Mouse (Mus musculus) forebrain, embryonic 13.5 days (tissue): ENCODE measurements around the gene Rgs8. TPM values are rescaled to one million over a fixed set of nuclear protein-coding genes. Genes with fewer than 3 reads are reported as not detected.
A peak's percentile ranks its signal among the peaks of the same experiment; 100 is the strongest.

Experiments used
- ATAC-seq: fragments of 200-750 bp; cut with Nextera tagmentation; 2 replicates; pipeline ENCODE4 v1.8.0; 2017
- H3K27ac ChIP-seq: fragments of 300-500 bp; sonication (generic); 2 replicates; pipeline ENCODE4 v1.5.1; 2015; ENCODE audit warnings: inconsistent platforms, mild to moderate bottlenecking, moderate library complexity
- H3K27me3 ChIP-seq: fragments of 300-500 bp; sonication (generic); 2 replicates; pipeline ENCODE4 v1.6.1; 2015; ENCODE audit warnings: mild to moderate bottlenecking, inconsistent platforms
- H3K36me3 ChIP-seq: fragments of 300-500 bp; sonication (generic); 2 replicates; pipeline ENCODE4 v1.6.1; 2015; ENCODE audit warnings: mild to moderate bottlenecking, inconsistent platforms; ENCODE audit not compliant: poor library complexity, severe bottlenecking
- H3K4me1 ChIP-seq: fragments of 300-500 bp; sonication (generic); 2 replicates; pipeline ENCODE4 v1.6.1; 2015; ENCODE audit warnings: inconsistent platforms
- H3K4me2 ChIP-seq: fragments of 300-500 bp; sonication (generic); 2 replicates; pipeline ENCODE4 v1.6.1; 2015; ENCODE audit warnings: inconsistent platforms, mild to moderate bottlenecking, moderate library complexity
- H3K4me3 ChIP-seq: fragments of 300-500 bp; sonication (generic); 2 replicates; pipeline ENCODE4 v1.5.1; 2015; ENCODE audit warnings: mild to moderate bottlenecking, inconsistent platforms
- H3K9ac ChIP-seq: fragments of 300-500 bp; sonication (generic); 2 replicates; pipeline ENCODE4 v1.6.1; 2015; ENCODE audit warnings: mild to moderate bottlenecking, inconsistent platforms
- H3K9me3 ChIP-seq: fragments of 300-500 bp; sonication (generic); replicated peaks from 2 replicates; pipeline ENCODE4 v1.6.1; 2016; ENCODE audit warnings: inconsistent platforms
- WGBS: fragments of 180-500 bp; shearing (Covaris S2); methylation state at CpG from one replicate; pipeline ENCODE4 v1.1.7; 2015; 5-methylcytosine and 5-hydroxymethylcytosine counted together
- polyA plus RNA-seq: library from polyadenylated mRNA; unstranded; fragments of >200 nt; fragmentation: Nextera tagmentation; extraction: Ambion mirVana; gene quantifications from 2 replicates; pipeline ENCODE4 v1.2.1, GENCODE M21; 2015

Gene Rgs8
- polyA plus RNA-seq, 1 experiment from 2014 or later, result 14.6 TPM

DNA sequence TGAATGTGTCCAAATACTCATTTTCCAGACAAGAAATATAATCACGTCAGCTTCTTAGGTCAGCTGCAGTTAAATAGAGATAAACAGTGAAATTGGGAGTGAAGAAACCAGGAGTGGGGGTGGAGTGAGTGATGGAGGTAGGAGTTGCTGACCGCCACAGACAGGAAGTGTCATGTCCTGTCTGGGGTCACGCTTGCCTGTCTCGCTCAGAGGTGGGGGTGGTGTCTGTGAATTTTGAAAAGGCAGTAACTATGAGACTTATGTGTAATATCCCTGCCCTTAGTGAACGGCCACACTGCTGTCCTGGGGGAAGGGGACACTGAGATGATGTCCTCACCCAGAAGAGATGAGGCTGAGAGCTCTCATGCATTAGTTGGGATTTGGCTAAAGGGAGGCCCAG, 56.6 kb downstream of the Rgs8 start:
- H3K4me3 ChIP-seq, result no peak overlapping the region
- H3K9me3 ChIP-seq, result no peaks in the 10 kb centered on the region; the same call in 1 of the 2 replicates
- no peak overlapping the region for H3K27ac ChIP-seq
- H3K9ac ChIP-seq, result no peak overlapping the region
- peaks cover 9% of the 10 kb centered on the region for H3K4me1 ChIP-seq
- no peak for ATAC-seq
- WGBS, result 92% methylated on average over 5 of the region's 5 CpGs
- no peak overlapping the region for H3K4me2 ChIP-seq
- H3K36me3 ChIP-seq, result no peaks in the 10 kb centered on the region
- H3K27me3 ChIP-seq, result no peaks in the 10 kb centered on the region

DNA sequence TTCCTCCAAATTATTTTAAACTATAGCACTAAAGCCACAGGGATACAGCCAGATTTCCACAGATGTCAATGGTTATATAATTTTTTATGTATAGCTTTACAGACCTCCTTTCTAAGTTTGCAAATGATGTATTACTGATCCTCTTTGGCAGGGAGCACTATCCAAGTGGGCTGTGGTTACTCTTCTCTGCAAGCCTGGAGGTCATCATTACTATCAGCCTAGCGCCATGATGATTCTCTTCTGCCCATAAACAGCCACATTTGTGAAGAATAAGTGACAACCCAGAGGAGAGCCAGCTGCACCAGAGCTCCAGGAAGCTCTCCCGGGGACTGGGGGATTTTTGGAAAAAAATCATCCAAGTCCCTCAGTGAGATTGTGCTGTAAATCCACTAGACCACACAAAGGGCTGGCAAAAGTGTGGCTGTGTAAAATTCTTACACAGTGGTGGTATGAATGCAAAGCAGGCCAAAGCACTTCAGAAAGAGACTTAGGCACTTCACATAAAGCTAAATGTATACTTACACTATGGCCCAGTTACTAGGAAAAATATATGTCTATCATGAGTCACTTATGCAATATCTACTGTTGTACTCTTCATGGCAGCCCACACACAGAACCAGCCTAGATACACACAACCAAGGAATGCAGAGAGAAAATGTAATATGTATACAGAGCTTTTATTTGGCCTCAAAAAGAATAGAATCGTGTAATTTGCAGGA, 58.9 kb downstream of the Rgs8 start:
- Histone ChIP-seq H3K4me2 (no peak overlapping the region), H3K27ac (no peak overlapping the region), H3K4me1 (no peaks in the 10 kb centered on the region), H3K9me3 (no peaks in the 10 kb centered on the region), H3K36me3 (no peaks in the 10 kb centered on the region), H3K4me3 (no peak overlapping the region), H3K9ac (no peak overlapping the region), H3K27me3 (no peaks in the 10 kb centered on the region)
- ATAC-seq, result no peak
- WGBS, result 80% methylated on average over 3 of the region's 3 CpGs

DNA sequence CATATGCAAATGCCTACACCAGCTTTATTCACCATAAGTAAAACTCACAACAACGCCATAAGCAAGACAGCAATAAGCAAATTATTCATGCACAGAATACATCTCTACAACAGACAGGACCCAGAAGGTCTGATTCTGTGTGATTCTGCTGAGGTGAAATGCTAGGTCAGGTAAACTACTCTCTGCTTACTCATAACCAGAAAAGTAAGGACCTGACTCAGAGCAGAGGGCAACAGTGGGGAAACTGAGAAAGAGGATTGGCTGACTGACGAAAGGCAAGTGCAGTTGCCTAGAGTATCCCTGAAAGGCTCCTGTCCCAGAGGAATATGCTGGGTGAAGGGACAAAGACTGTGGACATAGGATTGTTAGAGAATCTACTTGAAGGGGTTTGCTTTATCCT, 59.8 kb downstream of the Rgs8 start:
- Histone ChIP-seq H3K27me3 (no peaks in the 10 kb centered on the region), H3K9me3 (no peaks in the 10 kb centered on the region), H3K4me3 (no peak overlapping the region), H3K9ac (no peak overlapping the region), H3K4me2 (no peak overlapping the region), H3K4me1 (no peaks in the 10 kb centered on the region), H3K36me3 (no peaks in the 10 kb centered on the region), H3K27ac (no peak overlapping the region)
- 84% methylated on average over 2 of the region's 2 CpGs for WGBS
- ATAC-seq, result no peak

DNA sequence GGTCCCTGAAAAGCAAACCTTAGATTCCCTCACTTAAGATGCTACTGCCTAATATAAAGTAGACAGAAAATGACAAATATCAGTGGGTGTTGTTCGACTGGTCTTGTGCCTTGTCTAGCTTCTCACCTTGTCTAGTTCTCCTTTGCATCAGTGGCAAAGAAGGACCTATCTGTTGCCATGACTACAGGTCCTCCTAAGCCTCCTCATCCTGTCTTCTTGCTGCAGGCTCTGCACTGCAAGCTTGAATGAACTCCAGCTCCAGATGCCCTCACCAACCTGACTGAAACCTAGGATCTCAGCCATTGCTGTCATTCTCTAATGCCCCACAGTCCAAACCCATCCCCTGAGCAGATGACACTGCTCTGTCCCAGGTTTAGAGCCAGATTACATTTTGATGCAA, 65.2 kb downstream of the Rgs8 start:
- Histone ChIP-seq H3K9ac (no peak overlapping the region), H3K4me1 (no peaks in the 10 kb centered on the region), H3K36me3 (no peaks in the 10 kb centered on the region), H3K4me2 (no peak overlapping the region), H3K27ac (no peak overlapping the region), H3K4me3 (no peak overlapping the region), H3K27me3 (no peaks in the 10 kb centered on the region), H3K9me3 (no peaks in the 10 kb centered on the region)
- 81% methylated on average over 1 of the region's 1 CpGs for WGBS
- ATAC-seq, result no peak

DNA sequence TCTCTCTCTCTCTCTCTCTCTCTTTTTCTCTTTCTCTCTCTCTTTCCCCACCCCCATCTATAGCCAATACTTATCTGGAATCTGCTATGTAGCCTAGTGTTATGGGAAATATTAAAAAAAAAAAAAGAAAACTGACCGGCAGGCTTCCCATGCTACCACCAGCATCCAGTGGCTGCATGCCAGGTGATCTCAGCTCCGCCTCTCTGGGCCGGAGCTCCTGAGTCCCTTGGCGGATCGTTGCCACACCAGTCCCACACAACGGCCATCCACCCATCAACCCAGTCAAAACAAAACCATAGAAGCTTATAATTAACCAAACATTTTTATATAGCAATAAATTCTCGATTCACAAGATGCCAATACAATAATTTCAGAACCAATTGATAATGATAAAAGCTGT, 68.1 kb downstream of the Rgs8 start:
- Histone ChIP-seq H3K4me2 (no peak overlapping the region), H3K9ac (no peak overlapping the region), H3K4me3 (no peak overlapping the region), H3K27me3 (no peaks in the 10 kb centered on the region), H3K27ac (no peak overlapping the region), H3K4me1 (no peaks in the 10 kb centered on the region), H3K9me3 (no peaks in the 10 kb centered on the region), H3K36me3 (no peaks in the 10 kb centered on the region)
- WGBS, result 78% methylated on average over 7 of the region's 7 CpGs
- ATAC-seq, result no peak

DNA sequence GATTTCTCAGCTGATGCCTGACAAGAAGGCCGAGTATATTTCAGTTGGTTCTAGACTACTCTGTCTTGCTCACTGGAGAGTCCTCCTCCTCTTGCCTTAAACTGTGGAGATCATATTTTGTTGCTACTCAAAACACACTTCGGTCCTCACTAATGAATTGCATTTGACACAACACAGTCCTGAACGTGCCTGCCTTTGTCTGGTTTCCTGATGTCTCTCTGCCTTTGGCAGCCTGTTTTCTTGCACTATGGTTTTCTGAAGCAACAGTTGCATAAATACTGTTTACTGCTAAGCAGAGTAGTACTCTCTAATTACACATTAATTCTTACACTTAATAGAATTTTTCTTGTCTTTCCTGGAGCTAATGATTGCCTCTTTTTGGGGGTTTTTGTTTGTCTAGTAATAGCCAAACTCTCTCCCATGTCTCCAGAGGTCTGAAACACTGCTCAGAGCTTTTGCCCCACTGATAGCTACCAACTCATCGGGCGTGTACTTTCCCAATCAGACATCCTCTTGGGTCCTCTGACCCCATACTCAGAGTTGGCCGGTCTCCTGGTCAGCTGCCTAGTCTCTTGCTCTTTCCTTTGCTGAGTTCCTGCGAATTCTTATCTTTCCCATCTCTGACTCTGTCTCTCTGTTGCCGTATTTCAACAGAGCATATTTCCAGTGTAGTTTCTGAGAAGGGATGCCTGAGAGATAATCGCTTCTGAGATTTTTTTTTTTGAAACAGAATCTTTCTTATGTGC, 68.9 kb downstream of the Rgs8 start:
- Histone ChIP-seq H3K27me3 (no peaks in the 10 kb centered on the region), H3K27ac (no peak overlapping the region), H3K4me1 (peaks cover 2% of the 10 kb centered on the region; the same call in 1 of the 2 replicates), H3K9me3 (no peaks in the 10 kb centered on the region), H3K4me3 (no peak overlapping the region), H3K9ac (no peak overlapping the region), H3K4me2 (no peak overlapping the region), H3K36me3 (no peaks in the 10 kb centered on the region)
- ATAC-seq, result no peak
- WGBS, result 90% methylated on average over 9 of the region's 9 CpGs

DNA sequence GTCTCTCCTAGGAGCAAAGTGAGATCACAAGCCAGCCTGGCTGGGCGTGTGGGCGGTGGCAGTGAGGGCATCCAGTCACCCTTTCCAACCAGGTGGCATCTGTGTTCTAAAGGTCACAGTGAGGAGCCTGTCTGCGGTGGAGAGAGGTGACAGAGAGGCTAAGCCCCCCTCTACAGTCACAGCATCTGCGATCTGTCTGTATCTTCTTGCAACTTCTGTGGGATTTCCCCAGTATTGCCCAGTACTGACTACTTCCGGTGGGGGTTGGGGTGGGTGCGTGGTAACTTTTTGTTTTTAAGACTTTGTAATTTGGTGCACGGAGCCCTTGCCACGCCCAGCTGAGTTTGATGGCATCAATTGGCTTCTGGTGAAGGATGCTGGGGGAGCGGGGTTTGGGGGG, 70.6 kb downstream of the Rgs8 start:
- no peak overlapping the region for H3K4me2 ChIP-seq
- H3K4me3 ChIP-seq, result no peak overlapping the region
- 79% methylated on average over 9 of the region's 9 CpGs for WGBS
- H3K36me3 ChIP-seq, result no peaks in the 10 kb centered on the region
- H3K9me3 ChIP-seq, result no peaks in the 10 kb centered on the region
- ATAC-seq, result no peak
- peaks cover 3% of the 10 kb centered on the region; the same call in 1 of the 2 replicates for H3K4me1 ChIP-seq
- H3K27ac ChIP-seq, result no peak overlapping the region
- H3K27me3 ChIP-seq, result no peaks in the 10 kb centered on the region
- no peak overlapping the region for H3K9ac ChIP-seq

DNA sequence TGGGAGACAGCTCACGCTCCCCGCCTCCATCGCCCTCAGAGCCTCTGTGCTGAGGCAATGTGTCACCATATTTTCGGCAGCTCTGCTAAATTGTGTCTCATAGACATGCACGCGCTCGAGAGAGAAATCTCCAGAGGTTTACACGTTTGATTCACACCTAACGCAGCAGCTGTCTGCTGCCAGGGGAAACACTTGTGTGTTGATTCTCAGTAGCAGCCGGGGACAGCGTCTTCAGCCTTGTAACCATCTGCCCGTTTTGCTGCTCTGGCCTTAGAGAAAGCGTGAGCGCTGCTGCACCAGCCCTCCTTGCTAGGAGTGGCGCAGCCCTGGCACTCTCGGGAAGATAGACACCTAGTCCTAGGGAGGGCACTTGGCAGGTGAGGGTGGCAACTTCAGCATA, 73.8 kb downstream of the Rgs8 start:
- ATAC-seq, result peak; percentile 55
- 80% methylated on average over 16 of the region's 16 CpGs for whole genome bisulfite sequencing

DNA sequence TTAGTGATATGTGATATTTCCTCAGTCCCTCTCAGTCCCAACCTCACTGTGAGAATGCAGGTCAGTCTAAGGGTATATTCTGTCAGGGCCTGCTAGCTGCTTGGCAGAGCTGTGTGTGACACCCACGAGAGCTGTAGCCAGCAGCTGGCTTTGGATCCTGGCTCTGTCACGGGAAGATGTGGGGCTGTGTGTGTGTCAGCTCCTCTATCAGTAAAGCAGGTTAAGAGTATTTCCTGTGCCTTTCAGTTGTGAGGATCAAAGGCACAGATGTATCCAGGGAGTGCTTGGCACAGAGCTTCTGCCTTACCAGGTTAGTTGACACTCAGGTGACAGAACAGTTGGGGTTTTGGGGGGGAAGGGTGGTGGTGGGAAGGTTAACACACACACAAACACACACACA, 77.0 kb downstream of the Rgs8 start:
- Histone ChIP-seq H3K4me3 (no peak overlapping the region), H3K9me3 (no peaks in the 10 kb centered on the region), H3K4me1 (peaks cover 27% of the 10 kb centered on the region), H3K27me3 (no peaks in the 10 kb centered on the region), H3K9ac (no peak overlapping the region), H3K27ac (no peak overlapping the region), H3K36me3 (no peaks in the 10 kb centered on the region), H3K4me2 (no peak overlapping the region)
- WGBS, result 79% methylated on average over 2 of the region's 2 CpGs
- no peak for ATAC-seq

More for the DNA sequence above, 73.8 kb downstream of the Rgs8 start:
- Histone ChIP-seq H3K9ac (no peak overlapping the region), H3K36me3 (no peaks in the 10 kb centered on the region), H3K27ac (no peak overlapping the region; the same call in 1 of the 2 replicates), H3K27me3 (no peaks in the 10 kb centered on the region), H3K4me3 (no peak overlapping the region), H3K4me2 (no peak overlapping the region), H3K4me1 (peaks cover 11% of the 10 kb centered on the region; the same call in 1 of the 2 replicates), H3K9me3 (no peaks in the 10 kb centered on the region)

DNA sequence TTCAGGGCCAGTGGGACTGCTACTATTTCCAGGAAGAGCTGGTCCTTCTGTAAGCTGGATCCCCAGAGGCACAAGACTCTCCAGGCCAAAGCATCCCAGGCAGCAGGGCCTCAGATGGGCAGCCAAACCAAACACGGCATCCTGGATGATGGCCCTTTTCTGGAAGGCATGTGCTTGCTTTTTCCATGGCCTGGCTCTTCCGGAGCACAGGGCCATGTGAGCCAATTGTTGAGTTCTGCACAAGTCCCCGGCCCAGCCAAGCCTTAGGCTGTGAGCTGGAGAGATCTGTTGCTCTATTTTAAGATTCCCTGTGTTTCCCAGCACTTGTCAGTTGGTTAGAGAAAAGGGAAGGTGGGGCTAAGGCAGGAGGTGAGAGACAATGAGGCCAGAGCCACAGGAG, 77.8 kb downstream of the Rgs8 start:
- H3K36me3 ChIP-seq, result no peaks in the 10 kb centered on the region
- 61% methylated on average over 3 of the region's 3 CpGs for WGBS
- no peak for ATAC-seq
- H3K4me1 ChIP-seq, result peaks cover 27% of the 10 kb centered on the region
- H3K27me3 ChIP-seq, result no peaks in the 10 kb centered on the region
- H3K27ac ChIP-seq, result no peak overlapping the region
- no peak overlapping the region for H3K4me2 ChIP-seq
- H3K9ac ChIP-seq, result no peak overlapping the region
- no peak overlapping the region for H3K4me3 ChIP-seq
- no peaks in the 10 kb centered on the region for H3K9me3 ChIP-seq

DNA sequence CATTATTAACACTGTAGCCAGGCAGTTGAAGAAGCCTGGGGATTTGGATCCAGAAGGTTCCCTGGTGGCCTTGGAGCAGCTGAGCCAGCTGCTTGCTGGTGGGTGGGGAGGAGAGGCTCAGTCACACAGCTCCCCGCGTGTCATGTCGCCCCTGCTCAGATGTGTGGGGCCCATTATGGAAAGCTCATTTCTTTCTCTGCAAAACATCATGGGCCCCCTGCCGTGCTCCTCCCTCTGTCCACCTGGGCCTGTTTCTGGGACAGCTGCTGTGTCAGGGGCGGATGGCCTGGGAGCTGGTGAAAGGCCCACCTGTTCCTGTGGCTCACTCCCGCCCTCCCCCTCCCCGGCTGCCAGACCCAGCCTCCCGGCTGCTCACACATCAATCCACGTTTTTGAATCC, 80.4 kb downstream of the Rgs8 start:
- no peak overlapping the region for H3K4me2 ChIP-seq
- H3K27me3 ChIP-seq, result no peaks in the 10 kb centered on the region; the same call in 1 of the 2 replicates
- 28% methylated on average over 9 of the region's 9 CpGs for WGBS
- H3K9me3 ChIP-seq, result no peaks in the 10 kb centered on the region
- H3K4me3 ChIP-seq, result no peak overlapping the region
- no peak overlapping the region for H3K27ac ChIP-seq
- H3K4me1 ChIP-seq, result peaks cover 39% of the 10 kb centered on the region
- no peak overlapping the region for H3K9ac ChIP-seq
- H3K36me3 ChIP-seq, result no peaks in the 10 kb centered on the region
- peak; percentile 28; the same call in 1 of the 2 replicates for ATAC-seq

DNA sequence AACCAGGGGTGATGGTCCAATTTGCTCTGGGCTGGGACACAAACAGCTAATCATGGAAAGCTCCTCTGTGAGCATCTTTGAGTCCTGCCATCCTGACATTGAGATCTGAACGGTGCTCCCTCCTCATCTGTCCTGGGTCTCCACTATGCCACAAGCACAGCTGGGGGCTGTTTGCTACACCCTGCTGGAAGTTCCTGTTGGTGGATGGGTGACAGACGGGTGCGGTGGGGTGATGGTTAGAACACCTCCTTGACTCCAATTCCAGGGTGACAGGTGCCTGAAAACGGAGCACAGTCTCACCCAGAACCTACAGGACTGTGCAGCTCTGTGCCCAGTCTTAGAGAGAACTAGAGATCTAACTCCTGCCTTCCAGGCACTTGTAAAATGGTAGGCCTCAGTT, 82.0 kb downstream of the Rgs8 start:
- Histone ChIP-seq H3K36me3 (no peaks in the 10 kb centered on the region), H3K9me3 (no peaks in the 10 kb centered on the region), H3K4me2 (no peak overlapping the region), H3K4me1 (peaks cover 54% of the 10 kb centered on the region), H3K27me3 (peaks cover 9% of the 10 kb centered on the region), H3K9ac (no peak overlapping the region), H3K27ac (no peak overlapping the region), H3K4me3 (no peak overlapping the region)
- 90% methylated on average over 4 of the region's 4 CpGs for WGBS
- ATAC-seq, result no peak
